Mouse (Mus musculus): ENCODE results near the gene Naa80. TPM values are rescaled to one million over a fixed set of nuclear protein-coding genes. Genes with fewer than 3 reads are reported as not detected.
A peak's percentile ranks its signal among the peaks of the same experiment; 100 is the strongest.

The Naa80 gene
- polyA plus RNA-seq, 1 experiment from 2014 or later, result 11.1 TPM

GRCm38 (mm10) chr9:107607036-107607435 lies 28.3 kb downstream of the Naa80 start:
- no peaks in the 10 kb centered on the region for H3K9me3 ChIP-seq (ENCODE audit: control insufficient read depth, low read length)
- H3K27me3 ChIP-seq (ENCODE audit: control insufficient read depth, insufficient read depth, low read length), result no peaks in the 10 kb centered on the region
- H3K4me3 ChIP-seq (ENCODE audit: low read depth, low read length), result no peak overlapping the region
- H3K36me3 ChIP-seq (ENCODE audit: control insufficient read depth, insufficient read depth, low read length), result no peaks in the 10 kb centered on the region
- H3K9ac ChIP-seq (ENCODE audit: low read length), result 0 out of 2 replicates have a peak overlapping the region, but pooled peaks have one; percentile 18
- H3K4me2 ChIP-seq, result no peak overlapping the region
- ATAC-seq (ENCODE audit: low FRiP score), result no peak
- H3K27ac ChIP-seq (ENCODE audit: low read depth, low read length), result no peak overlapping the region
- peaks cover 46% of the 10 kb centered on the region for H3K4me1 ChIP-seq (ENCODE audit: control insufficient read depth, insufficient read depth, low read length)
- 71% methylated on average over 2 of the region's 2 CpGs for WGBS
- DNase-seq (ENCODE audit: low spot score, missing footprints), result no peak

- Histone ChIP-seq H3K27me3 (ENCODE audit: control insufficient read depth, insufficient read depth, low read length) (no peaks in the 10 kb centered on the region), H3K4me2 (no peak overlapping the region), H3K9ac (ENCODE audit: low read length) (no peak overlapping the region), H3K27ac (ENCODE audit: low read depth, low read length) (no peak overlapping the region), H3K4me1 (ENCODE audit: control insufficient read depth, insufficient read depth, low read length) (peaks cover 46% of the 10 kb centered on the region), H3K9me3 (ENCODE audit: control insufficient read depth, low read length) (no peaks in the 10 kb centered on the region), H3K4me3 (ENCODE audit: low read depth, low read length) (no peak overlapping the region), H3K36me3 (ENCODE audit: control insufficient read depth, insufficient read depth, low read length) (no peaks in the 10 kb centered on the region)
- no peak for DNase-seq (ENCODE audit: low spot score, missing footprints)
- 66% methylated on average over 9 of the region's 9 CpGs for WGBS
- ATAC-seq (ENCODE audit: low FRiP score), result no peak
Observed at GRCm38 (mm10) chr9:107607653-107608245, 29.1 kb downstream of the Naa80 start.

DNA sequence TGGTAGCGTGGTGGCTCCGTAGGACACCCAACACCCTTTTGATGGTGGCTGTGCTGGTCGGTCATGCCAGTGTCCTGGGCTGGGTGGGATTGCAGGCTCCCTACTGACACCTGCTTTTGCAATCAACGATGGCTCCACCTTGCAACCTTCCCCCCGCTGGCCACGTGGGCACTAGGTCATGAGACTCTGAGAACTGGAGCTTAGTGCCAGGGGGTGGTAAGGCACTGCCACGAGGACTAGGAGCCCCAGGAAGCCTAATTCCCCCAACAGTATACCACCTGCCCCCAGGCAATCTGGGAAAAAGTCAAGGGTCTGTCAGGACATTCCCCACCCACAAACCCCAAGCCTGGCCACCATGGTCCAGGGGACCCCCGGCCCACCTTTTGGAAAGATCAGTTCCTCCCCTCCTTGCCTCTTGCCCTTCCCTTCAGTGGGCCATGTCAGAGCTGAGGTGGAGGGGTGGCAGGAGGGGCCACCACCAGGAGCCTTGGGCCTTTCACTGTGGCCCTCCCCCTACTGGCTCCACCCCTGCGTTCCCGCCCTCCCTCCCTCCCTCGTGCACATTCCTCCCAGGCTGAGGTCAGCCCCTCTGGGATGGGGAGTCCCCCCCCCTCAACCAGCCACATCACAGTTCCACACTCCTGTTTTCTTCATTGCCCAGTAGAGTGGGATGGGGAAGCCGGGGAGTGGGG lies 30.2 kb downstream of the Naa80 start, which contains the start of gene Sema3b:
TSS of gene Sema3b (minus strand) at position 489 of the 692 bp plus-strand sequence.
- no peak within 1 kb of the TSS for H3K4me3 ChIP-seq (ENCODE audit: low read depth, low read length)
- H3K9ac ChIP-seq (ENCODE audit: low read length), result peak within 1 kb of the TSS; percentile 31; the same call in 1 of the 2 replicates
- H3K27ac ChIP-seq (ENCODE audit: low read depth, low read length), result no peak within 1 kb of the TSS
- no peak for ATAC-seq (ENCODE audit: low FRiP score)
- peaks cover 50% of the 10 kb centered on the region for H3K4me1 ChIP-seq (ENCODE audit: control insufficient read depth, insufficient read depth, low read length)
- 46% methylated on average over 11 of the region's 12 CpGs for WGBS
- no peaks in the 10 kb centered on the region for H3K36me3 ChIP-seq (ENCODE audit: control insufficient read depth, insufficient read depth, low read length)
- H3K27me3 ChIP-seq (ENCODE audit: control insufficient read depth, insufficient read depth, low read length), result no peaks in the 10 kb centered on the region
- H3K4me2 ChIP-seq, result no peak within 1 kb of the TSS
- no peaks in the 10 kb centered on the region for H3K9me3 ChIP-seq (ENCODE audit: control insufficient read depth, low read length)
- no peak for DNase-seq (ENCODE audit: low spot score, missing footprints)

- 72% methylated on average over 4 of the region's 4 CpGs for WGBS
- Histone ChIP-seq H3K4me2 (no peak overlapping the region), H3K27me3 (ENCODE audit: control insufficient read depth, insufficient read depth, low read length) (no peaks in the 10 kb centered on the region), H3K27ac (ENCODE audit: low read depth, low read length) (no peak overlapping the region), H3K36me3 (ENCODE audit: control insufficient read depth, insufficient read depth, low read length) (peaks cover 4% of the 10 kb centered on the region; the same call in 1 of the 2 replicates), H3K9me3 (ENCODE audit: control insufficient read depth, low read length) (no peaks in the 10 kb centered on the region), H3K4me1 (ENCODE audit: control insufficient read depth, insufficient read depth, low read length) (peaks cover 47% of the 10 kb centered on the region), H3K4me3 (ENCODE audit: low read depth, low read length) (no peak overlapping the region), H3K9ac (ENCODE audit: low read length) (peak overlapping the region; percentile 31; the same call in 1 of the 2 replicates)
- DNase-seq (ENCODE audit: low spot score, missing footprints), result no peak
- ATAC-seq (ENCODE audit: low FRiP score), result no peak
Observed at GRCm38 (mm10) chr9:107609433-107609830, 30.7 kb downstream of the Naa80 start.

- peak overlapping the region; percentile 43 for H3K4me2 ChIP-seq
- H3K36me3 ChIP-seq (ENCODE audit: control insufficient read depth, insufficient read depth, low read length), result peaks cover 25% of the 10 kb centered on the region
- WGBS, result 75% methylated on average over 6 of the region's 6 CpGs
- peaks cover 47% of the 10 kb centered on the region for H3K4me1 ChIP-seq (ENCODE audit: control insufficient read depth, insufficient read depth, low read length)
- peak overlapping the region; percentile 86 for H3K27ac ChIP-seq (ENCODE audit: low read depth, low read length)
- DNase-seq (ENCODE audit: low spot score, missing footprints), result no peak
- no peak overlapping the region for H3K4me3 ChIP-seq (ENCODE audit: low read depth, low read length)
- no peaks in the 10 kb centered on the region for H3K27me3 ChIP-seq (ENCODE audit: control insufficient read depth, insufficient read depth, low read length)
- peak overlapping the region; percentile 72 for H3K9ac ChIP-seq (ENCODE audit: low read length)
- H3K9me3 ChIP-seq (ENCODE audit: control insufficient read depth, low read length), result no peaks in the 10 kb centered on the region
- ATAC-seq (ENCODE audit: low FRiP score), result no peak
Observed at GRCm38 (mm10) chr9:107611456-107612190, 32.9 kb downstream of the Naa80 start.

GRCm38 (mm10) chr9:107612191-107612944 lies 33.7 kb downstream of the Naa80 start:
- Histone ChIP-seq H3K9ac (ENCODE audit: low read length) (peak overlapping the region; percentile 72), H3K27me3 (ENCODE audit: control insufficient read depth, insufficient read depth, low read length) (no peaks in the 10 kb centered on the region), H3K4me1 (ENCODE audit: control insufficient read depth, insufficient read depth, low read length) (peaks cover 41% of the 10 kb centered on the region), H3K4me2 (peak overlapping the region; percentile 43), H3K4me3 (ENCODE audit: low read depth, low read length) (peak overlapping the region; percentile 25), H3K9me3 (ENCODE audit: control insufficient read depth, low read length) (no peaks in the 10 kb centered on the region), H3K27ac (ENCODE audit: low read depth, low read length) (peak overlapping the region; percentile 86), H3K36me3 (ENCODE audit: control insufficient read depth, insufficient read depth, low read length) (peaks cover 30% of the 10 kb centered on the region)
- DNase-seq (ENCODE audit: low spot score, missing footprints) (peak; percentile 100), ATAC-seq (ENCODE audit: low FRiP score) (peak; percentile 95)
- WGBS, result 4% methylated on average over 42 of the region's 48 CpGs

GRCm38 (mm10) chr9:107612945-107613569 lies 34.4 kb downstream of the Naa80 start:
- Histone ChIP-seq H3K27ac (ENCODE audit: low read depth, low read length) (peak overlapping the region; percentile 77), H3K4me2 (peak overlapping the region; percentile 16; the same call in 1 of the 2 replicates), H3K36me3 (ENCODE audit: control insufficient read depth, insufficient read depth, low read length) (peaks cover 34% of the 10 kb centered on the region), H3K9me3 (ENCODE audit: control insufficient read depth, low read length) (no peaks in the 10 kb centered on the region), H3K4me1 (ENCODE audit: control insufficient read depth, insufficient read depth, low read length) (peaks cover 41% of the 10 kb centered on the region), H3K4me3 (ENCODE audit: low read depth, low read length) (no peak overlapping the region), H3K9ac (ENCODE audit: low read length) (peak overlapping the region; percentile 22), H3K27me3 (ENCODE audit: control insufficient read depth, insufficient read depth, low read length) (no peaks in the 10 kb centered on the region)
- no peak for DNase-seq (ENCODE audit: low spot score, missing footprints)
- ATAC-seq (ENCODE audit: low FRiP score), result peak; percentile 15
- 12% methylated on average over 12 of the region's 12 CpGs for WGBS

- no peaks in the 10 kb centered on the region for H3K9me3 ChIP-seq (ENCODE audit: control insufficient read depth, low read length)
- H3K4me1 ChIP-seq (ENCODE audit: control insufficient read depth, insufficient read depth, low read length), result peaks cover 29% of the 10 kb centered on the region
- no peak overlapping the region for H3K4me3 ChIP-seq (ENCODE audit: low read depth, low read length)
- H3K36me3 ChIP-seq (ENCODE audit: control insufficient read depth, insufficient read depth, low read length), result peaks cover 54% of the 10 kb centered on the region
- H3K27ac ChIP-seq (ENCODE audit: low read depth, low read length), result peak overlapping the region; percentile 64
- ATAC-seq (ENCODE audit: low FRiP score) (no peak), DNase-seq (ENCODE audit: low spot score, missing footprints) (no peak)
- 70% methylated on average over 4 of the region's 4 CpGs for WGBS
- H3K27me3 ChIP-seq (ENCODE audit: control insufficient read depth, insufficient read depth, low read length), result no peaks in the 10 kb centered on the region
- no peak overlapping the region; the same call in 1 of the 2 replicates for H3K9ac ChIP-seq (ENCODE audit: low read length)
- H3K4me2 ChIP-seq, result no peak overlapping the region
Observed at GRCm38 (mm10) chr9:107615035-107615434, 36.3 kb downstream of the Naa80 start.
